Mouse (Mus musculus): Measurements from ENCODE around the gene Fam131b.

DNA sequence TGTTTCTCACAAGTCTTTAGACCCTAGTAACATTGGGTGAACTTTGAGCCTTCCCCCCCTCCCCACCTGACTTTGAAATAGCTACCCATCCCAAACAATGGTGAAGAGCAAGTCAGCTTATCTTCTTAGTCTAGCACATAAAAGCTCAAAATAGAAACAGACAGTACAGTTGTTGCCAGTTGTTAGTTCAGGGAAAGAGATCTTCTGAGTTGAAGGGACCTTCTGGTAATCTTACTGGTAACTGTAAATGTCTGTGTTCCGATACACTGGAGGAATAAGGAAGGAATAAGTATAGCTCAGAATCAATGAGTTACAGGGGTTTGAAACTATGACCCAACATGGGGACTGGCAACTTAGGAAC lies 28.0 kb upstream of the Fam131b start:
- no peak for TF ChIP-seq MAFK (IDR thresholded peaks at IDR 0.05; ENCODE audit: insufficient read depth, low read depth, low read length)
- no peak for TF ChIP-seq HCFC1 (IDR thresholded peaks at IDR 0.05; ENCODE audit: borderline replicate concordance, insufficient read depth, low read length)
